Mouse (Mus musculus): ENCODE data around the gene Kdm5b.

Kdm5b gene

DNA sequence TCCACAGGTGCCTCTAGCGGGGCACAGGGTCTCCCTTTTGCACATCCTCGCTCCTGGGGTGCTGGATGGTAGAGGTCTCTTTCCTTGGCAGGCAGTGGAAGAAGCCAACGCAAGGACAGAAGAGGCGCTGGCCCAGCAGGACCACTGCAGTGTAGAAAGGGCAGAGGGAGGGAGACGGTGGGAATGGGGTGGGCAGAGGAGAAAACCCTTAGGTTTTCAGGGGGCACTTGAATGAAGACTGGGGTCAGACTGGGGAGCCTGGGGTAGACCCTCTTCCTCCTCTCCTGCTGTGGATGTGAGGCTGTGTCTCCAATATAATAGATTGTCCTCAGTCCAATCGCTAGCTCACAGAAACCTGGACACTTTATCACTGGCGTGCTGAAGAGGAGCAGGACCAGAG is 87.6 kb downstream of the Kdm5b start:
- DNase-seq (ENCODE audit: low spot score) = no peak

GRCm38 (mm10) chr1:134650816-134651215 is 90.8 kb downstream of the Kdm5b start:
- DNase-seq (ENCODE audit: low spot score) = no peak

DNA sequence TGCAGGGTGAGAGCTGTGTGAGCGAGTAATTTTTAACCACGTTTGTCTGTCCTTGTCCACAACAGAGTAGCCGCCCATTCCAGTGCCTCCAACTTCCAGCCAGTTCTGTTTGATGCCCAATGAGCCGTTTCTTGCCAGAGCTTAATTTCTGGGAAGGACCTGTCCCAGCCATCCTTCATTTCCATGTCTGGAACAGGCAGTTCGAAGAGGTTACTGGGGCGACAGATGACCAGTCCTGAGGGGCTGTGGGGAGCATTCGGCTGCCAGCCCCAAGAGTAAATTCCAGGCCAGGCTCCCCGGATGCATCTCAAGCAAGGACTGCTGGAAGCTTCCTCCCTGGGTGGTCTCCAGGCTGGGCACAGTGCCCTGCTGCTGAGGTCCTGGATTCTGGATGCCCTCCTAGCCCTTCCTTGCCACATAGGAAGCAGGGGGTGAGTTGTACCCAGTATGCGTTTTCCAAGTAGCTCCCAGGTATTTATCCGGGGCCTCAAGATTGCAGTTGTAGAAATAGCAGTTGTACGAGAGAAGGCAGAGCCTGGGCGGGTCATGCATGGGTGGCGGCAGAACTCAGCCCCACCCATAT is 91.4 kb downstream of the Kdm5b start:
- DNase-seq (ENCODE audit: low spot score) = no peak

DNA sequence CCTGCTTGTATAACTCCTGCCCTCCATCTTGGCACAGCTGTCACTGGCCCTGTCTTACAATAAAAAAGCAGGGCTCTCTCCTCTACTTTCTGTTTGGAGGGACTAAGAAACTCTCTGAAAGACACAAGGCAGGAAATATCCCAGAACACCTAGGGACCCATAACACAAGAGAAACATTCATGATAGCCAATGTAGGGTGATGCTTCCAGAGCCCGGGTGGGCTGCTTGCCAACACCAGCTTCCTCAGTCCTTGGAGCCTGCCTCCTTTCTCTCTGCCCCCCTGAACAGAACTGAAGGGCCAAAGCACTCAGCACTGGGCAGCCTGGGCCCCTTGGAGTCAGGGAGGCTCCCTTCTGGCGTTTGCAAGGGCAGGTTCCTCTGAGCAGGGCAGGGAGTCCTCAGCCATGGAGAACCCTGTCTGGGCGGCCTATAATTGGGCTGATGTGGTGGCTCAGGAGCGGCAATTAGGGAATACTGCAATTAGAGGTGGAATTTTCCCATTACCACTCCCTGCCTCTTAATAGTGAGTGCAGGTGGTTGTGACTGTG is 92.0 kb downstream of the Kdm5b start:
- no peak for DNase-seq (ENCODE audit: low spot score)

DNA sequence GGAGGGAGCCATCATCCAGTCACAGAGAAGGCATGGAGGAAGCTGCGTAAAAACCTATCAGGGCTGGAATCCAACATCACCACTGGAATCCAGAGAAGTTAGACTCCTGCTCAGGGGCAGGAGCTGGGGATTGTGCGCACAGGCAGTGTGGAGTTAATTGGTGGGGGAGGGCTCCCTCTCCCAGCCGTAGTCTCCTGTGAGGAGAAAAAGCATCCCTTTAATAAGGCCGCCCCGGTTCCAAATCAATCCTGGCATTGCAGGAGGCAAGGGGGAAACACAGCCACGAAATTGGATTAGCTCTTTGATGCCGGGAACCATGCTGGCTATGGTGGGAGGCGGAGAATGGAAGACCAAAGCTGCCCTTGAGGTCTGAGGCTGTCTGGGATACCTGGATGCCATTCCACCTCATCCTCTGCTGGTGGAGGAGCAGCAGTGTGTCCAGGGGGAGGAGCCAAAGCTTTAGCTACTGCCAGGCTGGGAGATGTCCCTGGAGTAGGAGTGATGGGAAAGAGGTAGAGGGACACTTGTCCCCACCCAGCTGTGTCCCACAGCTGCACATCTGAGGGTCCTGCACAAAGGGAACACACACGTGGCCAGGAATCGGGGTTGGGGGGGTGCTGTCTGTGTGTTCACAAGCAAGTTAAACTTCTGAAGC is 93.8 kb downstream of the Kdm5b start:
- DNase-seq (ENCODE audit: low spot score) = no peak

- DNase-seq (ENCODE audit: low spot score) = no peak
Measured at GRCm38 (mm10) chr1:134658841-134659240, 98.9 kb downstream of the Kdm5b start.

DNA sequence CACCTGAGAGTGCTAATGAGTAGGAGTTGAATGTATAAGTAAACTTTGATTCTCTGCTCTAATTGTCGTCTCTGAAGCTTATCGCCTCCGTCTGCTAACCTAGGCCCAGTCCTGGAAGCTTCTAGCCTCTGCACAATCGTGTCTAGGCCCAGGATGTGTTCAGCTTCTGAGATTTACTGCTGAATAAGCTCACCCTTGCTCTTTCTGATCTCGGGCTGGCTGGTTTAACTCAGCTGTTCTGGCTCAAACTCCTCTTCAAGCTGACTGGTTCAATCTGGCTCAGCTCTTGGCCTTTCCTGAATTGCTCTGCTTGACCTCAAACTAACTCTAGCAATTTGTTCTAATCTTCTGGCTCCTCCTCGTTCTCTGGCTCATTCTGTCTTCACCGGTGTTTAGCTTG is 100.2 kb downstream of the Kdm5b start:
- no peak for DNase-seq (ENCODE audit: low spot score)

DNA sequence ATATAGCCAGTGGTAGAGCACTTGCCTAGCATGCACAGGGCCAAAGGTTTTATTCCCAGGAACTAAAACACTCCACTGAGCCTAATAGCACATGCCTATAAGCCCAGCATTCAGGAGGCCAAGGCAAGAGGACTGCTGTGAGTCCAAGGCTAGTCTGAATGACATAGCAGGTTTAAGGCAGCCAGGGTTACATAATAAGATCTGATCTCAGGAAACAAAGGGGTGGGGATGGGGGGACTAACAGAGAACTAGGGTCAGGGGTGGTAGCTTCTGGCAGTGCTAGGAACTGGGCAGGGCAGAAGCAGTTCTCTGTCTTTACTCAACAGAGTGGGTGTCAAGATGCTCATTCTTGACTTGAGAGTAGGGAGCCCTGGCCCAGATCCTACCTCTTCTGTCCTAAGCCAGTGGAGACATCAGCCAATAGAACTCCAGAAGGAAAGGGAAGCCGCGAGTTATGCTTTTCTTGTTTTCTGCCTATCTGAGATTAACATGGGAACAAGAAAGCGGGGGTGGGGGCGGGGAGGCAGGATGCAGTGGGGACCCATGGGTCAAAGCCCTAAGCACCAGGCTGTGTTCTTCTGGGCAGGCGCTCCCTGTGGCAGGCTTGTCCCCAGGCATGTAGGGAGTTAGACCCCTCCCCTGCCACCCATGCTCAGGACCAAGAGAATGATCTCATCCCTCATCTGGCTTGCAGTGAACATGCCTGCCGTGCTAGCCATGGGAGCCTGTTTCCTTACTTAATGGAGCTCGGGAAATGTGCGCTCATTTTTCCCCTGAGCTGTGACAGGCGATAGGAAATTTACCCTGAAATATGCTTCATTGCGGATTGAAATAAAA is 111.5 kb downstream of the Kdm5b start:
- DNase-seq (ENCODE audit: low spot score) = no peak

- DNase-seq (ENCODE audit: low spot score) = no peak
Measured at GRCm38 (mm10) chr1:134674312-134674711, 114.3 kb downstream of the Kdm5b start.

DNA sequence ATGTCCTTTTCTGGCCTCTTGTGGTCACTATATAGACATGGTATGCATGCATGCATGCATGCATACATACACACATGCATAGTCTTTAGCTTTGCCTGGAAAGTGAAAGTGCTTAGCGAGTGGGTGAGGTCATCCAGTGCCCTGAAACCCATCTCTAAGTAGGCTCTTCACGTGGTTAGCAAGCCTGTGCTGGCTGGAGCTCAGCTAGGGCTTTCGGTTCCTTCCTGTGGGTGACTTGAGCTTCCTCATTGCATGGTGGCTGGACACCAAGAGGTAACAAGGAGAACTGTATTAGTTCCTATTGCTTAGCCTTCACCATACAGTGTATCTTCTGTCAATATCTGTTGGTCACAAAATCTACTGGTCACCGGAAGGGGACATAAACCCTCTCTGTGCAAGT is 119.5 kb downstream of the Kdm5b start:
- no peak for DNase-seq (ENCODE audit: low spot score)

DNA sequence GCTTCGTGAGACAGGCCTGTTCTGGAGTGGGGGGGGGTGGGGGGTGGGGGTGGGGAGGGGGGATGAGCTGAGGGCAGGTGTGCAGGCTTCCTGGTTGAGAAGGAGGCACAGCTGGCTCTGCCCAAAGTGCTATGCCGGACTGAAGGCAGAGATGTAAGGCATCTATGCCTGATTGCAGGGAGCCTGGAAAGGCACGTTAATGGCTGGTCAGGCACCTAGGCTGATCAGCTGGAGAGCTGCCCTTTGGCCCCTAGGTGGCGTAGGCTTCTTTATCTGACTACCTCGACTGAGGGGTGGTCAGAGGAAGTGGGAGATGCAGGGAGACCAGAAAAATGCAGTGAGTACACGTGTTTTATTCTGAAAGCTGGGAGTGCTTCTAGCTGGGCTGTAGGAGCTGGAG is 120.6 kb downstream of the Kdm5b start:
- DNase-seq (ENCODE audit: low spot score) = no peak

- DNase-seq (ENCODE audit: low spot score) = no peak
Measured at GRCm38 (mm10) chr1:134682460-134682859, 122.5 kb downstream of the Kdm5b start.

Data from testis, postnatal 14 days (tissue).